Mouse (Mus musculus) hindbrain, postnatal 0 days (tissue): ENCODE measurements at regions not wholly inside any gene's neighbourhood (a gene's known extent, or its start where the extent isn't known, plus 50 kb on each side); places are given as distances from the start of the nearest gene placed in this dataset.
A peak's percentile ranks its signal among the peaks of the same experiment; 100 is the strongest.

Experiments used
- ATAC-seq: fragments of 200-750 bp; cut with Nextera tagmentation; 2 replicates; pipeline ENCODE4 v1.8.0; 2017; ENCODE audit warnings: mild to moderate bottlenecking, moderate TSS enrichment, moderate library complexity
- DNase-seq: peaks from one replicate; pipeline ENCODE4 v3.0.0-alpha.2; 2015; ENCODE audit warnings: low spot score
- H3K27ac ChIP-seq: fragments of 300-500 bp; sonication (generic); 2 replicates; pipeline ENCODE4 v1.5.1; 2014; ENCODE audit warnings: mild to moderate bottlenecking
- H3K27me3 ChIP-seq: fragments of 300-500 bp; sonication (generic); 2 replicates; pipeline ENCODE4 v1.6.1; 2014; ENCODE audit warnings: low read length, mixed read lengths; ENCODE audit not compliant: insufficient read depth
- H3K36me3 ChIP-seq: fragments of 300-500 bp; sonication (generic); 2 replicates; pipeline ENCODE4 v1.6.1; 2014; ENCODE audit warnings: low read length, mixed read lengths; ENCODE audit not compliant: insufficient read depth
- H3K4me1 ChIP-seq: fragments of 300-500 bp; sonication (generic); 2 replicates; pipeline ENCODE4 v1.6.1; 2014; ENCODE audit warnings: antibody characterized with exemption, low read length, mixed read lengths; ENCODE audit not compliant: insufficient read depth
- H3K4me2 ChIP-seq: fragments of 300-500 bp; sonication (generic); 2 replicates; pipeline ENCODE4 v1.6.1; 2014; ENCODE audit warnings: low read depth, mild to moderate bottlenecking, low read length, moderate library complexity, mixed read lengths
- H3K4me3 ChIP-seq: fragments of 300-500 bp; sonication (generic); 2 replicates; pipeline ENCODE4 v1.5.1; 2014; ENCODE audit warnings: low read length
- H3K9ac ChIP-seq: fragments of 300-500 bp; sonication (generic); replicated peaks from 2 replicates; pipeline ENCODE4 v1.6.1; 2014; ENCODE audit warnings: mild to moderate bottlenecking, low read length, moderate library complexity, mixed read lengths
- H3K9me3 ChIP-seq: fragments of 300-500 bp; sonication (generic); 2 replicates; pipeline ENCODE4 v1.6.1; 2016; ENCODE audit warnings: low read length, mixed read lengths
- CTCF ChIP-seq: IDR thresholded peaks from 2 replicates; pipeline ENCODE4 v1.5.1; 2016; ENCODE audit warnings: antibody characterized with exemption, control low read depth, low read depth
- WGBS: fragments of 180-500 bp; shearing (Covaris S2); extraction: QIAGEN DNeasy Blood & Tissue Kit; methylation state at CpG from one replicate; pipeline ENCODE4 v1.1.7; 2014; 5-methylcytosine and 5-hydroxymethylcytosine counted together

- Histone ChIP-seq H3K4me1 (no peaks in the 10 kb centered on the region), H3K4me2 (no peak overlapping the region), H3K4me3 (no peak overlapping the region), H3K27ac (no peak overlapping the region), H3K36me3 (no peaks in the 10 kb centered on the region), H3K27me3 (no peaks in the 10 kb centered on the region), H3K9ac (no peak overlapping the region), H3K9me3 (no peaks in the 10 kb centered on the region)
- DNase-seq (no peak), ATAC-seq (no peak)
- whole genome bisulfite sequencing = 59% methylated on average over 5 of the region's 5 CpGs
- TF ChIP-seq CTCF = no peak
Observed at GRCm38 (mm10) chr1:50622870-50623607, 277.4 kb upstream of the Tmeff2 start.

DNA sequence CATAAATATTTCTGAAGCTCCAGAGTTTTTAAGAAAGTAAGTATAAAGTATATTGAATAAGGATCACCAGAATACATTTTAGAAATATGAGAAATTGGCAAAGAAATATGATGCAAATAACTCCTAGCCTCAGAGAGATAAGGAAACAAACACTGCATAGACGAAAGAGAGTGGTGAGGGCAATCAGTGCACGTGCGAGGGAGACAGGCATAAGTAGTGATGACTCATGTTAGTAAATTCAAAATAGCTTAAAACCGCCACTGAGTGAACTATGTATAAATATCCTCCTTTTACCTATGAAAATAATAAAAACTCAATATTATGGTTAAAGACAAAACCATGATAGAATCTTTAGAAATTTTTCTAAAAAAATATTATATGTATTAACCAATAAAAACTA is 271.4 kb upstream of the Tmeff2 start:
- TF ChIP-seq CTCF = no peak
- ATAC-seq (no peak), DNase-seq (no peak)
- Histone ChIP-seq H3K27me3 (no peaks in the 10 kb centered on the region), H3K27ac (no peak overlapping the region), H3K4me3 (no peak overlapping the region), H3K4me1 (no peaks in the 10 kb centered on the region), H3K9me3 (no peaks in the 10 kb centered on the region), H3K4me2 (no peak overlapping the region), H3K9ac (no peak overlapping the region), H3K36me3 (no peaks in the 10 kb centered on the region)
- 84% methylated on average over 4 of the region's 4 CpGs for WGBS

- ATAC-seq (no peak), DNase-seq (peak; percentile 10)
- 57% methylated on average over 3 of the region's 3 CpGs for WGBS
- Histone ChIP-seq H3K27me3 (no peaks in the 10 kb centered on the region), H3K4me1 (no peaks in the 10 kb centered on the region), H3K4me3 (no peak overlapping the region), H3K27ac (no peak overlapping the region), H3K36me3 (no peaks in the 10 kb centered on the region), H3K9me3 (no peaks in the 10 kb centered on the region), H3K4me2 (no peak overlapping the region), H3K9ac (no peak overlapping the region)
- TF ChIP-seq CTCF = no peak
Observed at GRCm38 (mm10) chr1:50629473-50630071, 270.9 kb upstream of the Tmeff2 start.

DNA sequence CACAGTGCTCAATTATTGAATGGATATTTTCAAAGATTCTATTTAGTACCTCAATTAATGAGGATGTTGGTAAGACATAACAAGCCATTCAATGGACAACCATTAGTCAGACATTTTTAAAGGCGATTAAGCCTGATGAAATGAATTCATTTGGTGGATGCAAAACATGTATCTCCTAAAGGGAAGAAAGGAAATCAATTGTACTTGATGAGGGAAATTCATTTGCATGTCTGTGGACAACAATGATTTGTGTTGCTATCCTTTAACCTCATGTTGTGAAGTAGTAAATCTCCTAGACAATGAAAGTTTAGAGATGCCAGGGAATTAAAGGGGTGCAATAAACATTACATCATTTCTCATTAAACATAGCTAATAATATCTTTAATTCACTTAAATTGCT is 262.5 kb upstream of the Tmeff2 start:
- H3K27ac ChIP-seq = no peak overlapping the region

DNA sequence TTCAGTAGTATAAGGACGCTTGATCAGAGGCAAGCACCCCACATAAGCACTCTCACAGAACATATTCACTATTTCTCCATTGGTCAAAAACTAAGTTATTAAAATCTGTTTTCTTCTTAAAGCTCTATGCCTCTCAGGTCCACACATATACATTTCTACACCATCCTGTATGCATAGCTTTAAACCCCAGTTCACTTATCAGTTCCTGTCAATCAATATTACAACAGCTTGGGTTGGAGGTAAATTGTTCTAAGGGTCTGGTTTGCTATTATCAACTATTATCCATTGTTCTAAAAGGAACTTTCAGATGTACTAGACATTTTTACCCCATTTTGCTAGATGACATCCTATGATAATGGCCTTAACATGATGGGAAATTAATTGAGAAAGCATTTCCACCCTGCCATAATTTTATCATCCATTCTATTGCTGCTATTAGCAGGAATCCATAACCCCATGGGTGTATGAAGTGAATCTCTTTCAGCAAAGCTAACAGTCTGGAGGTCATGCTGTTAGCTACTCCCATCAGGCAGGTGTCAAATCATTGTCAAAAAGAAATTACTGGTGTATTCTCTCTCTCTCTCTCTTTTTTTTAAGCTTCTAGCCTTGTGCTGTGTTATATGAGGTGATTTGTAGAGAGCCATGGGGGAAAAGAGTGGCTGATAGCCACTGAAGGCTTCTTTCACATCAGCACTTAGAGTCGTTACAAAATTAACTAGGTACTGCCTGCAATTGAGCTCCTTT is 253.3 kb upstream of the Tmeff2 start:
- no peak for TF ChIP-seq CTCF
- 78% methylated on average over 2 of the region's 2 CpGs for WGBS
- Histone ChIP-seq H3K36me3 (no peaks in the 10 kb centered on the region), H3K4me1 (no peaks in the 10 kb centered on the region), H3K27ac (no peak overlapping the region), H3K27me3 (no peaks in the 10 kb centered on the region), H3K9me3 (no peaks in the 10 kb centered on the region), H3K4me3 (no peak overlapping the region), H3K4me2 (no peak overlapping the region), H3K9ac (no peak overlapping the region)
- no peak for DNase-seq
- ATAC-seq = no peak

More for the DNA sequence above, 262.5 kb upstream of the Tmeff2 start:
- Histone ChIP-seq H3K36me3 (no peaks in the 10 kb centered on the region), H3K4me2 (no peak overlapping the region), H3K4me3 (no peak overlapping the region), H3K9me3 (no peaks in the 10 kb centered on the region), H3K9ac (no peak overlapping the region), H3K27me3 (no peaks in the 10 kb centered on the region), H3K4me1 (no peaks in the 10 kb centered on the region)
- 67% methylated on average over 1 of the region's 1 CpGs for WGBS
- DNase-seq (no peak), ATAC-seq (no peak)
- TF ChIP-seq CTCF = no peak

DNA sequence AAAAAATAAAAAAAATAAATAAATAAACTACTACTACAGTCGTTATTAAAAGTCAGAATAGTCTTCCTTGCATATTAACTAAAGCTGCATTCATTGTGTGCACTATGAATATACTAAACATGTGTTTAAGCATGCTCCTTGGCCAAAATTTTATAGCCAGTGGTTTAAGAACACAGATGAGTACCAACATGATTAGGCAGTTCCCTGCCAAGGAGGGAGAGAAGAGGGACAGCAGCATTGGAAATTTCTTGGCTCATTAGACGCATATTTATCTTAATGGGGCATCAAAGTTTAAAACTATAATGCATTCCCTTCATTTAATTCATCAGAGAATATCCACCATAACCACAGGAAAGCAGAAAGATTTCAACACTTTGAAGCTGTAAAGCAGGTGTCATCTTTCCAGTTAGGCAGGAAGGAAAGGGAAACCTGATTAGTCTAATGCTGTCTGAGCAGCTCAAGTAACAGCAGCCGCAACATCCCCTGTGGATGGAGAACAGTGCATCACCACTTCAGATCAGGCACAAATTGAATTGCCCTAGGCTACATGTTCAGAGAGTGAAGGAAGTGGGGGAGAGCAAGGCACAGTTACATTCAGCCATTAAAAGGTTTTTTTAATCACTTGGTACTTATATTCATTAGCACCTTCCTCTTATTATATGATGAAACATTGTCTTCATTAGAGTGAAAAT is 248.3 kb upstream of the Tmeff2 start:
- DNase-seq = peak; percentile 50
- TF ChIP-seq CTCF = no peak

More for the DNA sequence above, 248.3 kb upstream of the Tmeff2 start:
- Histone ChIP-seq H3K4me1 (no peaks in the 10 kb centered on the region), H3K9ac (no peak overlapping the region), H3K27ac (no peak overlapping the region), H3K4me3 (no peak overlapping the region), H3K27me3 (no peaks in the 10 kb centered on the region), H3K36me3 (no peaks in the 10 kb centered on the region), H3K9me3 (no peaks in the 10 kb centered on the region), H3K4me2 (no peak overlapping the region)
- 53% methylated on average over 3 of the region's 3 CpGs for WGBS
- ATAC-seq = peak; percentile 63
